Mouse (Mus musculus): ENCODE measurements around the gene Vmp1. TPM values are rescaled to one million over a fixed set of nuclear protein-coding genes. Genes with fewer than 3 reads are reported as not detected.

The Vmp1 gene
- polyA plus RNA-seq, 1 experiment = 178 TPM

DNA sequence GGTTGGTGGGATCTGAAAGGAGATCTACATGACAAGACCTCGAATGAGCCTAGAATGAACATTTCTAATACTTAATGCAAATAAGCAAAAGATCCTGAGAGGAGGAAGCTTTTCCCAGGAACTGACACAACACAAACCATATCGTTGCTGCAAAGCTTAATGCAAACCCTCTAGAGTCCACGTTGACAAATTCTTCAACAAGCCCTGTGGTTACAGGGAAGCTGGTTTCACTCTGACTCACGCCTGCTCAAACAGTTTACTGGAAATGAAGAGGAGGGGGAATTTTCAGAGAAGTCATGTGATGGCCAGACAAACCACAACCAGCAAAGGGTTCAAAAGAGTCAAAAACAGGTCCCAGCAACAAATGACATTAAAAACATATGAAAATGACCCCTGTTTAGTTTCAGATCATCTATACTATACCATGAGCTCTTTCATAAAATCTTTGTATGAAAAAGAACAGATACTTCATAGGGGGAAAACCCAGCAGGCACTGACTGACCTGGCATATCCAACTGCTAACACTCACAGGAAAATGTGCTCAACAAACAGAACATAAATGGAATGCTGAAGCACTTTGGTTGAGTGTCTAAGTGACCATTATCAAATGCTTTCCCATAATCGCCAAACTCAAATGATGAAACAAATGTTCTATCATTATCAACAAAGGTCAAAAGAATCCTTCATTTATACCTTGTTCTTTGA, 59.2 kb downstream of the Vmp1 start:
- Histone ChIP-seq H3K4me3 (ENCODE audit: insufficient read depth, low read length) (peak overlapping the region; percentile 5; the same call in 1 of the 2 replicates), H3K4me1 (ENCODE audit: control insufficient read depth, insufficient read depth, low read length) (peaks cover 33% of the 10 kb centered on the region), H3K27ac (ENCODE audit: insufficient read depth, low read depth, low read length) (peak overlapping the region; percentile 94)
- no peak for TF ChIP-seq POLR2A (IDR thresholded peaks at IDR 0.05; ENCODE audit: borderline replicate concordance, low read depth, low read length)
- no peak for TF ChIP-seq CTCF (IDR thresholded peaks at IDR 0.05; ENCODE audit: low read depth, low read length)

DNA sequence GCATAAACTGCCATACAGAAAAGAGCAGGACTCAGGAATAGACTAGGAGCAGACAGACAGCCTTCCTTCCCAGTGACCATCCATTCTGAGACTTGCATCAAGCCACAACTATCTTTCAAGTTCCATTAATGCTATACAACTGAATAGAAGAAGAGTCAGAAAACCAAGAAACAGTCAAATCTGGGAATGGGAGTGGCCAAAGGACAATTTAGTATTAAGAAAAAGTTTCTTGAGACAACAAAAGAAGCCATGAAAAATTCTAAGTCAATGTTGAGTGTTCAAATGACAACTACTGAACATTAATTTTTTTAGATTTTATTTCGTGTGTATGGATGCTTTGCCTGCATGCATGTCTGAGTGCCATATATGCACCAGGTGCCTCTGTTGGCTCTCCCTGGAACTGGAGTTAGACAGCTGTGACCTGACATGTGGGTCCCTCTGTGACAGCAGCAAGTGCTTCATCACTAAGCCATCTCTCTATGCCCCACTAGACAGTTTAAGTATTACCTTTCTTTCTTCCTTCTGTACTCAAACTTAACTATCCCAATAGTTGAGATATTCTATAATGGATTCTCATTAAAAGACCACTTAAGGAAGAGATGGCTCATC, 60.1 kb downstream of the Vmp1 start:
- Histone ChIP-seq H3K4me3 (ENCODE audit: insufficient read depth, low read length) (peak overlapping the region; percentile 5; the same call in 1 of the 2 replicates), H3K4me1 (ENCODE audit: control insufficient read depth, insufficient read depth, low read length) (peaks cover 36% of the 10 kb centered on the region), H3K27ac (ENCODE audit: insufficient read depth, low read depth, low read length) (peak overlapping the region; percentile 94)
- TF ChIP-seq CTCF (IDR thresholded peaks at IDR 0.05; ENCODE audit: low read depth, low read length) (no peak), POLR2A (IDR thresholded peaks at IDR 0.05; ENCODE audit: borderline replicate concordance, low read depth, low read length) (no peak)

DNA sequence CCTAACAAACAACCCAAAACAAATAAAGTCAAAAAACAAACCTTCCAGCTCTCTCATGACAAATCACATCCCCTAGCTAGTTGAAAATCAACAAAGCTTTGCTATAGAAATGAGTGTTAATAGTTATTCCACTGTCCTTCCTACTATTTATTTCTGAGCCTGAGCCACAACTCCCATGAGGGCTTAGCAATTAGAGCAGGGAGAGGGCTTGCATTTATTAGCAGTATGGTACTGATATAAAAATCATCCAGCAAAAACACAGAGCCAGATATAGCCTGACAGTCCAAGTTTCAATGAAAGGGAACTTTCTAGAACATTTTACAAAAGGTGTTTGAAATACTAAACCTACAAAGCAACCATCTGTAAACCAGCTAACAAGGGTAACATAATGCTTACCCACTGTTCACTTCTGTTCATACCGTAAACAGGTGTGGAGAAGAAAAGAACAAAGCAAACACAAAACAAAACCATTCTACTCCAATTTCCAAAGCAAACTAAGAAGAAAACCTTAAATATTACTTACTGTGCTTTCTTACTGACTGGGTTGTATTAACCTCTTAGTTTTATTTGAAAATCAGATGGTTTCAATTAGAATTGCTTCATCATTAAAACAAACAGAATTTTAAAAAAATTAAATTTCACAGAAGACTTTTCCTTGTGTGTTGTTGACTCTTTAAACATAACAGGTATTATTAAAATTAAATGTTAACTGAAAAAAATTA, 61.3 kb downstream of the Vmp1 start:
- Histone ChIP-seq H3K4me1 (ENCODE audit: control insufficient read depth, insufficient read depth, low read length) (peaks cover 39% of the 10 kb centered on the region), H3K27ac (ENCODE audit: insufficient read depth, low read depth, low read length) (no peak overlapping the region), H3K4me3 (ENCODE audit: insufficient read depth, low read length) (no peak overlapping the region)
- TF ChIP-seq CTCF (IDR thresholded peaks at IDR 0.05; ENCODE audit: low read depth, low read length) (no peak), POLR2A (IDR thresholded peaks at IDR 0.05; ENCODE audit: borderline replicate concordance, low read depth, low read length) (no peak)

DNA sequence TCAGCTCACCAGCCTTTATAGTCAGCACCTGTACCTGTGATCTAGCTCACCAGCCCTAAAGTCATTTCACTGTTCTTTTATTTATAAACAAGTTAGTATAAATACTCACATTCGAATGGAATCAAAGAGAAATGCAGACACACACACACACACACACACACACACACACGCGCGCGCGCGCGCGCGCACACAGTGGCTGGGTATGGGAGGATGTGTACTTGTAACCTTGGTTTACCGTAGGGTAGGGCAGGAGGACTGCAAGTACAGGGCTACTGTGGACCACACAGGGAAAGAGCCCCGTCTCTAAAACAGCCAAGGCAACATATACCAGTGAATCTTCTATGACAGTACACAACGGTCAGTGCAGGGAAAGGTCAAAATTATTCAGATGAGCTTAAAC, 62.5 kb downstream of the Vmp1 start:
- Histone ChIP-seq H3K4me1 (ENCODE audit: control insufficient read depth, insufficient read depth, low read length) (peaks cover 41% of the 10 kb centered on the region), H3K27ac (ENCODE audit: insufficient read depth, low read depth, low read length) (no peak overlapping the region), H3K4me3 (ENCODE audit: insufficient read depth, low read length) (no peak overlapping the region)
- TF ChIP-seq POLR2A (IDR thresholded peaks at IDR 0.05; ENCODE audit: borderline replicate concordance, low read depth, low read length) = no peak

DNA sequence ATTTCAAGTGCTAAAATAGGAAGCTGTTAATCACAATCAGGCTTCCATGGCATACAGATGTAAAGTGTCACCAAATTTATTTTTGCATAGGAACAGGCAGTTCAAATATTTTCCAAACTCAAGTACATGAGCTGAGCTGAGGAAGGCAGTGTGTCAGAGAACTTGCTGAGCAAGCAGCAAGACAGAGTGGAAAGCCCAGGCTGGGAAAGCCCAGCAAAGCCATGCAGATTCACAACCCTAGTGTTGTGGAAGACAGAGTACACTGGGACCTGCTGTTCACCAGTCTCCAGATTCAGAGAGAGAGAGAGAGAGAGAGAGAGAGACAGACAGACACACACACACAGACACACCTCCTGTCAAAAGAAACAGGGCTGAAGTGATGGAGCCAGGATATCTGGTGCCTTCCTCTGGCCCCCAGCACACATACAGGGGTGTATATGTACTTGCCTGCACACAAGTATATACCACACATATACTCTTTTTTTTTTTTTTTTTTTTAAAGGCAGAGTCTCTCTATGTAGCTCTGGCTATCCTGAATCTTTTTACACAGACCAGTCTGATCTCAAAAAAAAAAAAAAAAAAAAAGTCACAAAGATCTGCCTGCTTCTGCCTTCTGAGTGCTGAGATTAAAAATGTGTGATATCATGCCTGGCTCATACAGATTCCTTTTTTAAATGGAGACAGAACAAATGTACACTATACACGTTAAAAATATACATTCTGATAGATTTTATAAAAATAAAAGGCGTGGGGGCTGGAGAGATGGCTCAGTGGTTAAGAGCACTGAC, 64.9 kb downstream of the Vmp1 start:
- TF ChIP-seq POLR2A (IDR thresholded peaks at IDR 0.05; ENCODE audit: borderline replicate concordance, low read depth, low read length) = no peak
- no peak for TF ChIP-seq CTCF (IDR thresholded peaks at IDR 0.05; ENCODE audit: low read depth, low read length)
- peak overlapping the region; percentile 69 for H3K27ac ChIP-seq (ENCODE audit: insufficient read depth, low read depth, low read length)
- peaks cover 48% of the 10 kb centered on the region for H3K4me1 ChIP-seq (ENCODE audit: control insufficient read depth, insufficient read depth, low read length)

DNA sequence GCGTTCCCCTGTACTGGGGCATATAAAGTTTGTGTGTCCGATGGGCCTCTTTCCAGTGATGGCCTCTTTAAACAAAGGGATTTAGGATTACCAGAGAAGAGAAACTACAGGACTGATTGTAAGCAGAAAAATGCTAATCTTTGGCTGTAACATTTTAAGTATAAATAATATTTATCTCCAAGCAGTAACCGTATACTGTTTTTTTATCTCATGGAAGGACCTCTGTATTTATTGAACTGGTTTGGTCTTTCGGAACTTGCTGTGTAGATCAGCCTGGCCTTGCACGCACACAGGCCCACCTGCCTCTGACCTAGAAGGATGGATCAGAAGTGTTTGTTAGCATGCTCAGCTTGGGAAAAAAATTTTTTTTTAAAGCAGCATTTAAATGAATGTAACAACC, 69.0 kb downstream of the Vmp1 start:
- H3K27ac ChIP-seq (ENCODE audit: insufficient read depth, low read depth, low read length) = peak overlapping the region; percentile 93
- peaks cover 62% of the 10 kb centered on the region for H3K4me1 ChIP-seq (ENCODE audit: control insufficient read depth, insufficient read depth, low read length)
- TF ChIP-seq CTCF (IDR thresholded peaks at IDR 0.05; ENCODE audit: low read depth, low read length) (no peak), POLR2A (IDR thresholded peaks at IDR 0.05; ENCODE audit: borderline replicate concordance, low read depth, low read length) (no peak)
- H3K4me3 ChIP-seq (ENCODE audit: insufficient read depth, low read length) = no peak overlapping the region

More for the DNA sequence above, 64.9 kb downstream of the Vmp1 start:
- no peak overlapping the region for H3K4me3 ChIP-seq (ENCODE audit: insufficient read depth, low read length)

DNA sequence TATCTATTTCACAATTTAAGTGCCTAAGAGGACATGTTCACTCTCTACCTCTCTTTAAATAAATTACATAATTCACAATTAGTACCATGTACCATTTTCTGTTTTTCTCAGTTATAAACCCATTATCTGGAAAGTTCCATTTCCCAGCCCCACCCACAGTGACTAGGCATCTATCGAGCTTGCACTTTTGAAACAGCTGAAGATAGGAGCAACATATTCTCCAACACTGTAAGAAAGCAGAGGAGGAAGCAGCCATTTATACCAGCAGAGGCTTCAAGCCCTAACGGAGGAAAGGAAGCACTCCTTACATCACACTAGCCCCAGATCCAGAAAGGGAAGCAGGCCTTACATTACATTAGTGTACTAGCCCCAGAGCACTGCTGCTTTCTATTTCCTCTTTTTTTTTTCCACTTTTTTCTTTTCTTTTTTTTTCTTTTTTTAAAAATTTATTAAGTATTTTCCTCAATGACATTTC, 69.5 kb downstream of the Vmp1 start:
- H3K27ac ChIP-seq (ENCODE audit: insufficient read depth, low read depth, low read length) = peak overlapping the region; percentile 93
- TF ChIP-seq POLR2A (IDR thresholded peaks at IDR 0.05; ENCODE audit: borderline replicate concordance, low read depth, low read length) (no peak), CTCF (IDR thresholded peaks at IDR 0.05; ENCODE audit: low read depth, low read length) (no peak)
- peaks cover 62% of the 10 kb centered on the region for H3K4me1 ChIP-seq (ENCODE audit: control insufficient read depth, insufficient read depth, low read length)
- H3K4me3 ChIP-seq (ENCODE audit: insufficient read depth, low read length) = no peak overlapping the region

DNA sequence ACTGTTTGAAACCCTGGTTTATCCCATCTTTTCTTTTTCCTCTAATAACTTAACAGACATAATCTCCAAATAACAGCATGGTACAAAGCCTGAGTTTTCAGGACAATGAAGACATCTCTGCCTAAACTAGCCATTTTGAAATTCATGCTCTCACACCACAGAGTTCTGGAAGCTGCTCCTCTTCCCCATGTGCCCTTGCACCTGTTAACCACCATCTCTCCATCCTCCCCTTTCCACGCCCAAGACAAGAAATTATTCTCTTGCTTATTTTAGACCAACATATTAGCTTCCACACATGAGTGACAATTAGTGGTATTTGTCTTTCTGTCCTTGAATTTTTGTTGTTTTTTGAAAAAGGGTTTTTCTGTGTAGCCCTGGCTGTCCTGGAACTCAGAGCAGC, 71.6 kb downstream of the Vmp1 start:
- Histone ChIP-seq H3K27ac (ENCODE audit: insufficient read depth, low read depth, low read length) (0 out of 2 replicates have a peak overlapping the region, but pooled peaks have one; percentile 18), H3K4me3 (ENCODE audit: insufficient read depth, low read length) (no peak overlapping the region), H3K4me1 (ENCODE audit: control insufficient read depth, insufficient read depth, low read length) (peaks cover 63% of the 10 kb centered on the region)
- TF ChIP-seq POLR2A (IDR thresholded peaks at IDR 0.05; ENCODE audit: borderline replicate concordance, low read depth, low read length) (no peak), CTCF (IDR thresholded peaks at IDR 0.05; ENCODE audit: low read depth, low read length) (no peak)

DNA sequence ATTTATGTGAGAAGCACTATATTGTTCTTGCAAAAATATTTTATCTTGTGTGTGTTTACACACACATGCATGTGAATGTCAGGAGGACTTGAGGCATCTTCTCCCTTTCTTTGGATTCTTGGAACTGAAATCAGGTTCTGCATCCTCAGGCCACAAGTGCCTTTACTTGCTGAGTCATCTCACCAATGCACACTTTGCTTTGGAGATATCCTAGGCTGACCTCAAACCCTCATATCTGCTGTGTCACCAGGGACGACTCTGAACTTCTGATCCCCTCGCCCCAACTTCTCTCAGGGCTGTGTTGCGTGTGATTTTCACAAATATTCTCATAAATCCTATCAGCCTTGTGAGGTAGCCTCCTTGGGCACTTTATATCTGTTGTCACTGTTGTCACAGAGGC, 73.4 kb downstream of the Vmp1 start:
- Histone ChIP-seq H3K27ac (ENCODE audit: insufficient read depth, low read depth, low read length) (peak overlapping the region; percentile 9; the same call in 1 of the 2 replicates), H3K4me3 (ENCODE audit: insufficient read depth, low read length) (no peak overlapping the region), H3K4me1 (ENCODE audit: control insufficient read depth, insufficient read depth, low read length) (peaks cover 56% of the 10 kb centered on the region)
- TF ChIP-seq CTCF (IDR thresholded peaks at IDR 0.05; ENCODE audit: low read depth, low read length) (no peak), POLR2A (IDR thresholded peaks at IDR 0.05; ENCODE audit: borderline replicate concordance, low read depth, low read length) (no peak)
